Mouse (Mus musculus): ENCODE data around the gene Brca1. TPM values are rescaled to one million over a fixed set of nuclear protein-coding genes. Genes with fewer than 3 reads are reported as not detected.

The Brca1 gene
- total RNA-seq, 2 experiments from 2014 or later = 0.03 to 0.31 TPM

DNA sequence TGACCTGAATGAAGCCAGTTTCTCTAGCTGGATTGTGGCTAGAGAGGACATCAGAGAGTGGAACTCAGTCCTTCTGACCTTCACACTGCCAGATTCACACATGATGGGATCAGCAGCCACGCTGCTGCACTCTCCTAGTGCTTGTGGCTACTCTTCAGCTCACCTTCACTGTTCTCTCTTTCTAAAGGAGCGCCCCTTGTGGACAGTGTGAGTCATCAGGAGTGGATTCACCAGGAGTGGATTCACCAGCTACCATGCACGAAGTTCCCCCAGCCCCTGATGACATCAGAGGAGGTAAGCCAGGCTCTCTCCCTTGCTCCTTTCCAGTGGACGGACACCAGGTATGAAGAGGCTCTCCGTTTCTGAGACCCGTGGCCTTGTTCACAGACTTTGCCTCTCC lies 24.4 kb upstream of the Brca1 start:
- no peak overlapping the region for H3K27ac ChIP-seq
- TF ChIP-seq CTCF (IDR thresholded peaks at IDR 0.05) = peak; percentile 27; the same call in 1 of the 2 replicates
- DNase-seq = no peak
- H3K4me3 ChIP-seq = no peak overlapping the region
- intact Hi-C loops (cut with DNase I) = loop anchor here (10.0 kb wide), 1 partner anchor 159 kb away; the partner anchor contains the start of gene Dhx8

DNA sequence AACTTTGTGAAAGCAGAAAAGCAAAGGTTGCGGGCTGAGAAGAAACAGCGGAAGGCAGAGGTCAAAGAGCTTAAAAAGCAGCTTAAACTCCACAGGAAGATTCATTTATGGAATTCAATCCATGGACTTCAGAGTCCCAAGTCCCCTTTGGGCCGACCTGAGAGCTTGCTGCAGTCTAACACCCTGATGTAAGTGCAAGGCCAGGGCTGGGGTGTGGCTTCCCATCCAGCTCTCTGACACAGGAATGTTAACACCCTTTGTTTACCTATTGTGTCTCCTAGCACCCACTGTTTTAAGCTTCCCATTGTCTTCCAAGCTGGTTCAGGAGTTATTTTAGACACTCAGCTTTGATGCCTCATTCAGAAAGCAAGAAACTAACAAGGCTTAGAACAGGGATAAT lies 16.7 kb upstream of the Brca1 start:
- no peak for TF ChIP-seq CTCF (IDR thresholded peaks at IDR 0.05)
- intact Hi-C loops (cut with DNase I) = no loop called here
- H3K4me3 ChIP-seq = no peak overlapping the region
- no peak for DNase-seq
- no peak overlapping the region for H3K27ac ChIP-seq

DNA sequence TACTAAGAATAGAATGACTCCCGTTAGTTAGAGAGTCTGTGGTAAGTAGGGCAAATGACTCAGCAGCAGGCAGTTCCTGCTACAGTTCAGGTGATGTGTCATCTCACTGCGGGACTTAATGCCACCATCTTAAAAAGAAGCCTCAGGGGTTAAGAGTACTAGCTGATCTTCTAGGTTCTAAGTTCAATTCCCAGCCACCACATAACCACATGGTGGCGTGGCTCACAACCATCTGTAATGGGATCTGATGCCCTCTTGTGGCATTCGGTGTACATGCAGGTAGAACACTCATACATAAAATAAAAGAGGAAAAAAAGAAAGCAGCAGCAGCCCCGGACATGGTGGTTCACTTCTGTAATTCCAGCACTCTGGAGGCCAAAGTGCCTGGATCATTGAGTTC lies 10.6 kb upstream of the Brca1 start:
- DNase-seq = peak; percentile 33
- Histone ChIP-seq H3K27ac (peak overlapping the region; percentile 67), H3K4me3 (no peak overlapping the region)
- intact Hi-C loops (cut with DNase I) = no loop called here
- peak; percentile 88 for TF ChIP-seq CTCF (IDR thresholded peaks at IDR 0.05)

GRCm38 (mm10) chr11:101556954-101557353 lies 5.2 kb upstream of the Brca1 start:
- intact Hi-C loops (cut with DNase I) = loop anchor here (10.0 kb wide), 1 partner anchor 242 kb away; the partner anchor contains the start of gene Psme3
- Histone ChIP-seq H3K4me3 (no peak overlapping the region), H3K27ac (no peak overlapping the region)
- no peak for TF ChIP-seq CTCF (IDR thresholded peaks at IDR 0.05)
- no peak for DNase-seq

- H3K4me3 ChIP-seq = no peak overlapping the region
- intact Hi-C loops (cut with DNase I) = loop anchor here (10.0 kb wide), 1 partner anchor 242 kb away; the partner anchor contains the start of gene Psme3
- no peak for DNase-seq
- no peak overlapping the region; the same call in 1 of the 2 replicates for H3K27ac ChIP-seq
- no peak for TF ChIP-seq CTCF (IDR thresholded peaks at IDR 0.05)
Measured at GRCm38 (mm10) chr11:101556541-101556940, 4.8 kb upstream of the Brca1 start.

DNA sequence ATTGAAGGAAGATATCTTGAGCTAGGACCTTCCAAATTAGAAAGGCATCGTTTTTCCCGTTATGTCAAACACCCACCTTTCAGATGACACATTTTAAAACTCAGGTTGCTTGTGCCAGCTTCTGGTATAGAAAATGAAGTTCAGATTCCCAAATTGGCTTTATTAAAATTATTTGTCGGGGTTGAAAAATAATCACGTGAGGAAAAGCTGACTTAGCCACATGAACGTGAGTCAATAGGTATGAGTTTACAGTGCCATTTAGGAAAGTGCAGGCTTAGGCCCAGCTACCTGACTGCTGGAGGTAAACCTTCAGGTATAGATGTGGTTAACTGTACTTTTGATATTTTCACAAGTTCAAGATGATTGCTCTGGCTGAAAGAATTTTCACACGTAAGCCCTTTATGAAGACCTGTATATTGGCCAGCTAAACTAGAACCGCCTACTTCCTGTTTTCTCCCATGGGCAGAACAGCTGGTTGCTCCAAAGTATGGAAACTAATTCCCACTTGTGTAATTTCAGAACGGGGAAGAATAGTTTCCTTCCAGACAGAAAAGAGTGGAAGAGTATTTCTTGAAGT lies 1.7 kb upstream of the Brca1 start:
- DNase-seq = no peak
- TF ChIP-seq CTCF (IDR thresholded peaks at IDR 0.05) = no peak

DNA sequence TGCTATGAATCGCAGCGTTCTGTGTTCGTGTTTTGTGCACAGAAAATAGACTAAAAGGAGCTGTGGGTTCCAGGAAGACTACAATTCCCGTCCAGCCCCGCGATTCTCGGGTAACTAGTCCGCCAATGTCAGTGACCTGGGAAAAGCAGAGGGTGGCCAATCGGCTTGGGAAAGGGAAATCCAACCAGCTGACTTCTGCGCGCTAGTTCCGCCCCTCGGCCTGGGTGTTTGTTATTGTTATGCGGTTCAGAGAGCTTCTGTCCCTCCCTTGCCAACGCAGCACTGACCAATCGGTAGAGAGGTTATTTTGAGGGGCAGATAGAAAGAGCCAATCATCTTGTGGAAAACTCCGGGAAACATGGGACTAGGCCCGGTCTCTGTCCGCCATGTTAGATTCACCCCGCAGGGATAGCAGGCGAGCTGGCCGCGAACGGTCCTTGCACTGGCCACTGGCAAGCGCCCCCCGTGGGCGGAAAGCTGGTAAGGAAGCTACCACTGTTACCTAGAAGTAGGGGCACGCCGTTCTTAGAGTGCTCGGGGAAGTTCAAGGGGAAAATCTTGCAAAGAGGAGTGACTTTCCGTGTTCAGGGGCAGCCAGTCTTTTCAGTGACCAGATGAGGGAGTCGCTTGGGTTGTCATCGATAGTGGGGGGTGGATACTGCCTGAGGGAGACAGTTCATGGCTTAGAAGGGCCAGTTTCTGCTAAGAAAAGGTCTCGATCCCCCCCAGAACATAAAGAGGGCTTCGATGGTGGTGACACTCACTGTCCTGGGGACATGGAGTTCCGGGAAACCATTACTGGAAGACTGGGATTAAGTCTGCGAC lies 933 bp upstream of the Brca1 start:
- peak; percentile 42 for TF ChIP-seq CTCF (IDR thresholded peaks at IDR 0.05)
- intact Hi-C loops (cut with DNase I) = loop anchor here (5.0 to 10.0 kb wide), 2 partner anchors 85 to 238 kb away; partner anchors contain the start of genes Psme3 and Vat1

More for the DNA sequence above, 1.7 kb upstream of the Brca1 start:
- peak overlapping the region; percentile 91 for H3K27ac ChIP-seq
- peak overlapping the region; percentile 77 for H3K4me3 ChIP-seq
- intact Hi-C loops (cut with DNase I) = loop anchor here (5.0 to 10.0 kb wide), 2 partner anchors 86 to 239 kb away; partner anchors contain the start of genes Psme3 and Vat1

DNA sequence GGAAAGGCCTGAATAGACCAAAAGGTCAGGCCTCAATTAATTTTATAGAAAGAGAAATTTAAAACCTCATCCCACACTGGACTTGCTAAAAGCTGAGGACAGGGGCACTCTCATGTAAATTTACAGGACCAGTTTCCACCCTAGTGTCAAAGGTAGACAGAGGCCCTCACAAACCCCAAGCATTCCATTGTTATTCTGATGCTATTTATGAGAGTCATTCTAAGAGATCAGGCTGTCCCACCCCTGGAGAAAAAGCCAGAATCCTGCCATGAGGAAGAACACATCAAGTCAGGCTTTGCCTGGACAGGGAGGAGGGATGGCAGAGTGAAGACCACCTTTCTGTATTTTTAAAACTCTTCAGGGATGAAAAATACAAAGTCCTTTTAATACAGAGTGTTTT lies 3.2 kb downstream of the Brca1 start:
- Histone ChIP-seq H3K4me3 (no peak overlapping the region), H3K27ac (no peak overlapping the region)
- TF ChIP-seq CTCF (IDR thresholded peaks at IDR 0.05) = no peak
- DNase-seq = no peak
- intact Hi-C loops (cut with DNase I) = no loop called here

More for the DNA sequence above, 933 bp upstream of the Brca1 start:
- H3K27ac ChIP-seq = peak overlapping the region; percentile 91
- H3K4me3 ChIP-seq = peak overlapping the region; percentile 77
- peak; percentile 97 for DNase-seq

DNA sequence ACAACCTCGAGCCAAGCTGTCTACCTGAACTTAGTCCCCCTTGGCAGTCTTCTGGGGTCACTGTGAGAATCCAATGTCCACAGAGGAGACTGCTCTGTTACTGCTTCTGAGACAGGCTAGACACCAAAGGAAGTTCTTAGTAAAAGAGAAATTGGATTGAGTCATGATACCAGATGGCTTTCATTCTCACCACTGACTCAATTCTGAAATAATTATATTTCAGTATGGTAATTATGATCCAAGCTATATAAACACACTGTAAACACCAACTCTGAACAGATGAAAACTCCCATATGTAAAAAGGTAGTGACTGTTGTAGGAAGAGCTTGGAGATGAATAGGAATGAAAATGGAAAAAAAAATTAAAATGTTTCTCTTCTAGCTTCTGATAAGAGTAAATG lies 7.6 kb downstream of the Brca1 start:
- DNase-seq = no peak
- intact Hi-C loops (cut with DNase I) = no loop called here
- no peak overlapping the region for H3K27ac ChIP-seq
- TF ChIP-seq CTCF (IDR thresholded peaks at IDR 0.05) = no peak
- no peak overlapping the region for H3K4me3 ChIP-seq

GRCm38 (mm10) chr11:101543533-101543932 lies 8.2 kb downstream of the Brca1 start:
- no peak for DNase-seq
- intact Hi-C loops (cut with DNase I) = no loop called here
- Histone ChIP-seq H3K4me3 (no peak overlapping the region), H3K27ac (no peak overlapping the region)
- TF ChIP-seq CTCF (IDR thresholded peaks at IDR 0.05) = no peak

GRCm38 (mm10) chr11:101526686-101527085 lies 25.1 kb downstream of the Brca1 start:
- Histone ChIP-seq H3K4me3 (no peak overlapping the region), H3K27ac (no peak overlapping the region)
- no peak for TF ChIP-seq CTCF (IDR thresholded peaks at IDR 0.05)
- DNase-seq = no peak
- intact Hi-C loops (cut with DNase I) = no loop called here

- DNase-seq = no peak
- intact Hi-C loops (cut with DNase I) = no loop called here
- Histone ChIP-seq H3K4me3 (no peak overlapping the region), H3K27ac (no peak overlapping the region)
- no peak for TF ChIP-seq CTCF (IDR thresholded peaks at IDR 0.05)
Measured at GRCm38 (mm10) chr11:101525936-101526595, 25.7 kb downstream of the Brca1 start.

GRCm38 (mm10) chr11:101525056-101525455 lies 26.7 kb downstream of the Brca1 start:
- Histone ChIP-seq H3K4me3 (no peak overlapping the region), H3K27ac (no peak overlapping the region)
- intact Hi-C loops (cut with DNase I) = no loop called here
- no peak for DNase-seq
- TF ChIP-seq CTCF (IDR thresholded peaks at IDR 0.05) = no peak

Data from gastrocnemius, adult 2 months (tissue).